In genomic region chr17:5780213-5780975, GRCm38 (mm10) we compare ENCODE assay signal across 21 mouse cellular contexts.
DNase-seq lines count a peak whose midpoint lies in the region; TF ChIP-seq lines count a peak whose summit lies in the region.
"Had no signal": no experiment of that assay in that cellular context is flagged by ENCODE, and none has a peak within 500 bp of the region (broad histone marks: within the 10 kb centered on the region; RNA-seq: fewer than 3 reads in every experiment).

No protein-coding gene starts in this region.

- H3K27ac ChIP-seq in layer of hippocampus, adult 2 months, result peak overlapping the region; percentile 32; the same call in 1 of the 2 replicates
- H3K27ac ChIP-seq: forebrain, embryonic 12.5 days; hindbrain, embryonic 14.5 days; limb, embryonic 12.5 days; liver, embryonic 13.5 days; macrophage; midbrain, embryonic 13.5 days had no signal

- no peak for TF ChIP-seq CTCF in layer of hippocampus, adult 2 months (conservative IDR thresholded peaks at IDR 0.05)

- peak; percentile 36 to 53 for DNase-seq in adrenal gland, postnatal 36 days
- DNase-seq in adrenal gland, postnatal 4 days (ENCODE audit: low spot score in 2 of 2), result no peak
- peak in 1 of 2 experiments; percentile 6 for DNase-seq in layer of hippocampus, adult 2 months (ENCODE audit: low spot score in 2 of 2)
- DNase-seq in layer of hippocampus, adult 9-10 months (ENCODE audit: low spot score), result no peak
- DNase-seq in urinary bladder, postnatal 14 days (ENCODE audit: low spot score), result peak; percentile 26
- no peak for DNase-seq in urinary bladder, postnatal 10 days (ENCODE audit: low spot score)
- DNase-seq in kidney, postnatal 25 days, result no peak
- DNase-seq in T-cell, adult 2 months (ENCODE audit: low spot score), result no peak
- DNase-seq: cerebellum, adult 8-10 months; kidney, adult 8-10 months; kidney, postnatal 36 days; liver, embryonic 13.5 days; lung, embryonic 14.5 days; right cerebral cortex, postnatal 14 days; thymus, postnatal 36 days had no signal

- H3K4me3 ChIP-seq in layer of hippocampus, adult 2 months, result no peak overlapping the region
- H3K4me3 ChIP-seq: forebrain, embryonic 12.5 days; limb, embryonic 12.5 days; liver, embryonic 13.5 days; midbrain, embryonic 13.5 days; myocyte had no signal

Comparison
In these comparisons a context has a peak if more than half of its experiments do, and no peak if none do; other contexts are left out.
1. DNase-seq: peak in adrenal gland, postnatal 36 days (2 of 2) and urinary bladder, postnatal 14 days (single experiment); none in adrenal gland, postnatal 4 days (0 of 2), layer of hippocampus, adult 9-10 months (single experiment), urinary bladder, postnatal 10 days (single experiment), kidney, postnatal 25 days (0 of 2) and T-cell, adult 2 months (single experiment).